Mouse (Mus musculus): ENCODE data around the gene Fthl17f. TPM values are rescaled to one million over a fixed set of nuclear protein-coding genes. Genes with fewer than 3 reads are reported as not detected.
"Not testable (repeated sequence)": the region's sequence is repeated elsewhere in the genome, so short reads cannot be mapped to it uniquely, and the experiment has no call there.

The Fthl17f gene
- total and polyA plus RNA-seq, 2 experiments from 2014 or later = not detected

- H3K9ac ChIP-seq (replicated peaks; ENCODE audit: low read depth, low read length) = no peak overlapping the region
- no peaks in the 10 kb centered on the region for H3K4me1 ChIP-seq (ENCODE audit: control insufficient read depth, insufficient read depth)
- ATAC-seq (ENCODE audit: insufficient read depth, low read depth) (no peak), DNase-seq (ENCODE audit: low spot score) (no peak)
- no peaks in the 10 kb centered on the region for H3K27me3 ChIP-seq (ENCODE audit: control insufficient read depth, insufficient read depth, low read length)
- H3K4me3 ChIP-seq (ENCODE audit: low read depth, low read length) = no peak overlapping the region
- no peak for TF ChIP-seq CTCF (IDR thresholded peaks at IDR 0.05; ENCODE audit: low read depth)
- H3K9me3 ChIP-seq (replicated peaks; ENCODE audit: control insufficient read depth, low read length) = no peaks in the 10 kb centered on the region
- no peak overlapping the region for H3K27ac ChIP-seq (ENCODE audit: low read depth)
- WGBS = 81% methylated on average over 4 of the region's 4 CpGs
- H3K4me2 ChIP-seq (ENCODE audit: low read depth, low read length) = no peak overlapping the region
- no peaks in the 10 kb centered on the region for H3K36me3 ChIP-seq (replicated peaks; ENCODE audit: control insufficient read depth, insufficient read depth, low read length)
These were observed 714 bp upstream of the Fthl17f start for GRCm38 (mm10) chrX:9062101-9062500.

DNA sequence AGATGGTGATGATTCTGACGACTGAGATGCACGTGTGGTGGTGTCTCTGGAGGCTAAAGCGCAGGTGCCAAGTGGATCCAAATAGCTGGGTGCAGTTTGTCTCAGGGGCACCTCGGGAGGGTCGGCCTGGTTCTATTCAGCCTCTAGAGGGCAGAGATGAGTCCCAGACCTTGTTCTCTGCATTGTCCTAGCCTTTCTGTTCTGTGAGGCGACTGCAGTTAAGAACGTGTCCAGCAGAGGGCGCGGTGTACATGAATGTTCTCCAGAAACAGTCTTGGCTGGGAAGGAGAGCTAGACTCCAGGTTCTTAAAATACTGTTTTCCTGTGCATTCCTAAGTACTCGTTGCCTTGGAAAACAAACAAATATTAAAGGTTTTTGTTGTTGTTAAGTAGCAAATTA is 14.9 kb downstream of the Fthl17f start:
- not testable (repeated sequence) for H3K9ac ChIP-seq (replicated peaks; ENCODE audit: low read depth, low read length); DNase-seq (ENCODE audit: low spot score); H3K9me3 ChIP-seq (replicated peaks; ENCODE audit: control insufficient read depth, low read length); H3K4me2 ChIP-seq (ENCODE audit: low read depth, low read length); H3K4me3 ChIP-seq (ENCODE audit: low read depth, low read length); H3K36me3 ChIP-seq (replicated peaks; ENCODE audit: control insufficient read depth, insufficient read depth, low read length); ATAC-seq (ENCODE audit: insufficient read depth, low read depth); H3K27ac ChIP-seq (ENCODE audit: low read depth); H3K4me1 ChIP-seq (ENCODE audit: control insufficient read depth, insufficient read depth); H3K27me3 ChIP-seq (ENCODE audit: control insufficient read depth, insufficient read depth, low read length)
- peak; percentile 39 for TF ChIP-seq CTCF (IDR thresholded peaks at IDR 0.05; ENCODE audit: low read depth)
- 10% methylated on average over 7 of the region's 10 CpGs for WGBS

GRCm38 (mm10) chrX:9095066-9095465 is 32.3 kb downstream of the Fthl17f start:
- not testable (repeated sequence) for H3K4me3 ChIP-seq (ENCODE audit: low read depth, low read length); H3K4me1 ChIP-seq (ENCODE audit: control insufficient read depth, insufficient read depth); H3K4me2 ChIP-seq (ENCODE audit: low read depth, low read length); H3K9me3 ChIP-seq (replicated peaks; ENCODE audit: control insufficient read depth, low read length); ATAC-seq (ENCODE audit: insufficient read depth, low read depth); DNase-seq (ENCODE audit: low spot score); H3K27me3 ChIP-seq (ENCODE audit: control insufficient read depth, insufficient read depth, low read length); H3K36me3 ChIP-seq (replicated peaks; ENCODE audit: control insufficient read depth, insufficient read depth, low read length); H3K27ac ChIP-seq (ENCODE audit: low read depth); H3K9ac ChIP-seq (replicated peaks; ENCODE audit: low read depth, low read length)

GRCm38 (mm10) chrX:9104262-9104661 is 41.4 kb downstream of the Fthl17f start, which contains the start of gene 4930402K13Rik:
TSS of gene 4930402K13Rik (plus strand) at chrX:9104562.
- ATAC-seq (ENCODE audit: insufficient read depth, low read depth) (no peak), DNase-seq (ENCODE audit: low spot score) (no peak)
- WGBS = 92% methylated on average over 6 of the region's 6 CpGs
- Histone ChIP-seq H3K36me3 (replicated peaks; ENCODE audit: control insufficient read depth, insufficient read depth, low read length) (no peaks in the 10 kb centered on the region), H3K9ac (replicated peaks; ENCODE audit: low read depth, low read length) (no peak within 1 kb of the TSS), H3K27me3 (ENCODE audit: control insufficient read depth, insufficient read depth, low read length) (no peaks in the 10 kb centered on the region), H3K4me3 (ENCODE audit: low read depth, low read length) (no peak within 1 kb of the TSS), H3K9me3 (replicated peaks; ENCODE audit: control insufficient read depth, low read length) (no peaks in the 10 kb centered on the region), H3K4me2 (ENCODE audit: low read depth, low read length) (no peak within 1 kb of the TSS), H3K27ac (ENCODE audit: low read depth) (no peak within 1 kb of the TSS), H3K4me1 (ENCODE audit: control insufficient read depth, insufficient read depth) (no peaks in the 10 kb centered on the region)
- TF ChIP-seq CTCF (IDR thresholded peaks at IDR 0.05; ENCODE audit: low read depth) (no peak), EP300 (IDR thresholded peaks at IDR 0.05; ENCODE audit: low read depth) (no peak)

DNA sequence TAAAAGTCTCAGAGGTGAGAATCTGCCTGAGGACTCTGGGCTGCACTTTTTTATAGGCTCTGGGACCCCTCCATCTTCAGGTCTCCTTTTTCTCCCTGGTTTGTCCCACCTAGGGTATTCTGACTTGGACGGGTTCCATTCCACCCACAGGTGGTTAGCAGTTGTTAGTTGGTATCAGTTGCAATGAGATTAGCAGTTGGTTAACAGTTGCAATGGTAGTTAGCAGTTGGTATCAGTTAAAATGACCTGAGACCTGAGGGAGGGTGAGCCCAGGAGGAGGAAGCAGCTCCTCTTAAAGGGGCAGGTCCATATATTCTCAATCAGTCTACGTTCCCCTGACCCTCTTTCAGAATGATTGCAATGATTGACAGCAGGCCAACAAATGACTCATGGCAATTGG is 47.6 kb downstream of the Fthl17f start:
- H3K4me2 ChIP-seq (ENCODE audit: low read depth, low read length) = no peak overlapping the region
- WGBS = 32% methylated on average over 2 of the region's 2 CpGs
- no peak overlapping the region for H3K27ac ChIP-seq (ENCODE audit: low read depth)
- H3K4me3 ChIP-seq (ENCODE audit: low read depth, low read length) = no peak overlapping the region
- no peaks in the 10 kb centered on the region for H3K4me1 ChIP-seq (ENCODE audit: control insufficient read depth, insufficient read depth)
- no peaks in the 10 kb centered on the region for H3K27me3 ChIP-seq (ENCODE audit: control insufficient read depth, insufficient read depth, low read length)
- ATAC-seq (ENCODE audit: insufficient read depth, low read depth) (no peak), DNase-seq (ENCODE audit: low spot score) (no peak)
- no peak overlapping the region for H3K9ac ChIP-seq (replicated peaks; ENCODE audit: low read depth, low read length)
- no peaks in the 10 kb centered on the region for H3K9me3 ChIP-seq (replicated peaks; ENCODE audit: control insufficient read depth, low read length)
- TF ChIP-seq CTCF (IDR thresholded peaks at IDR 0.05; ENCODE audit: low read depth) = no peak
- no peak for TF ChIP-seq EP300 (IDR thresholded peaks at IDR 0.05; ENCODE audit: low read depth)
- no peaks in the 10 kb centered on the region for H3K36me3 ChIP-seq (replicated peaks; ENCODE audit: control insufficient read depth, insufficient read depth, low read length)

Other genes with a start within 250 kb of the Fthl17f start
- not detected in 2 replicates for gene Gm6592, start 219.0 kb upstream of the Fthl17f start, total RNA-seq (2014; rRNA removed; ENCODE audit: low replicate concordance)
- gene Gm6592, start 219.0 kb upstream of the Fthl17f start, polyA plus RNA-seq (2015; fragmentation: Nextera tagmentation; extraction: Ambion mirVana) = not detected in 2 replicates
- not detected in 2 replicates for gene Gm5751, start 188.8 kb upstream of the Fthl17f start, total RNA-seq (2014; rRNA removed; ENCODE audit: low replicate concordance)
- gene Gm5751, start 188.8 kb upstream of the Fthl17f start, polyA plus RNA-seq (2015; fragmentation: Nextera tagmentation; extraction: Ambion mirVana) = not detected in 2 replicates
- 3.1 and 3.8 TPM in 2 replicates for gene B630019K06Rik, start 170.6 kb upstream of the Fthl17f start, total RNA-seq (2014; rRNA removed; ENCODE audit: low replicate concordance)
- gene B630019K06Rik, start 170.6 kb upstream of the Fthl17f start, polyA plus RNA-seq (2015; fragmentation: Nextera tagmentation; extraction: Ambion mirVana) = 0.92 and 0.99 TPM in 2 replicates
- not detected in 2 replicates for gene Fthl17b, start 100.0 kb upstream of the Fthl17f start, total RNA-seq (2014; rRNA removed; ENCODE audit: low replicate concordance)
- gene Fthl17b, start 100.0 kb upstream of the Fthl17f start, polyA plus RNA-seq (2015; fragmentation: Nextera tagmentation; extraction: Ambion mirVana) = not detected in 2 replicates
- gene Fthl17c, start 86.5 kb upstream of the Fthl17f start, total RNA-seq (2014; rRNA removed; ENCODE audit: low replicate concordance) = not detected in 2 replicates
- gene Fthl17c, start 86.5 kb upstream of the Fthl17f start, polyA plus RNA-seq (2015; fragmentation: Nextera tagmentation; extraction: Ambion mirVana) = not detected in 2 replicates
- gene Fthl17d, start 76.3 kb upstream of the Fthl17f start, total RNA-seq (2014; rRNA removed; ENCODE audit: low replicate concordance) = not detected in 2 replicates
- gene Fthl17d, start 76.3 kb upstream of the Fthl17f start, polyA plus RNA-seq (2015; fragmentation: Nextera tagmentation; extraction: Ambion mirVana) = not detected in 2 replicates
- not detected in 2 replicates for gene Fthl17e, start 29.5 kb upstream of the Fthl17f start, total RNA-seq (2014; rRNA removed; ENCODE audit: low replicate concordance)
- not detected in 2 replicates for gene Fthl17e, start 29.5 kb upstream of the Fthl17f start, polyA plus RNA-seq (2015; fragmentation: Nextera tagmentation; extraction: Ambion mirVana)
- not detected in 2 replicates for gene 4930402K13Rik, start 41.5 kb downstream of the Fthl17f start, total RNA-seq (2014; rRNA removed; ENCODE audit: low replicate concordance)
- gene 4930402K13Rik, start 41.5 kb downstream of the Fthl17f start, polyA plus RNA-seq (2015; fragmentation: Nextera tagmentation; extraction: Ambion mirVana) = not detected in 2 replicates
- 5.2 and 6.1 TPM in 2 replicates for gene Lancl3, start 136.9 kb downstream of the Fthl17f start, total RNA-seq (2014; rRNA removed; ENCODE audit: low replicate concordance)
- 1.5 and 2.0 TPM in 2 replicates for gene Lancl3, start 136.9 kb downstream of the Fthl17f start, polyA plus RNA-seq (2015; fragmentation: Nextera tagmentation; extraction: Ambion mirVana)
- not detected in 2 replicates for gene Gm14862, start 193.9 kb downstream of the Fthl17f start, total RNA-seq (2014; rRNA removed; ENCODE audit: low replicate concordance)
- gene Gm14862, start 193.9 kb downstream of the Fthl17f start, polyA plus RNA-seq (2015; fragmentation: Nextera tagmentation; extraction: Ambion mirVana) = not detected in 2 replicates
- 4.0 and 5.6 TPM in 2 replicates for gene Xk, start 209.7 kb downstream of the Fthl17f start, total RNA-seq (2014; rRNA removed; ENCODE audit: low replicate concordance)
- 1.6 and 1.8 TPM in 2 replicates for gene Xk, start 209.7 kb downstream of the Fthl17f start, polyA plus RNA-seq (2015; fragmentation: Nextera tagmentation; extraction: Ambion mirVana)
- gene H2al1m, start 220.7 kb downstream of the Fthl17f start, total RNA-seq (2014; rRNA removed; ENCODE audit: low replicate concordance) = not detected in 2 replicates
- not detected in 2 replicates for gene H2al1m, start 220.7 kb downstream of the Fthl17f start, polyA plus RNA-seq (2015; fragmentation: Nextera tagmentation; extraction: Ambion mirVana)

Data from heart, postnatal 0 days (tissue).